Mouse (Mus musculus) neural tube, embryonic 12.5 days (tissue): ENCODE measurements around the gene Csrp1. TPM values are rescaled to one million over a fixed set of nuclear protein-coding genes. Genes with fewer than 3 reads are reported as not detected.

Experiments used
- ATAC-seq: fragments of 200-750 bp; cut with Nextera tagmentation; 2 replicates; pipeline ENCODE4 v1.8.0; 2017; ENCODE audit warnings: low read depth, mild to moderate bottlenecking, moderate TSS enrichment, moderate library complexity; ENCODE audit not compliant: low FRiP score
- H3K27ac ChIP-seq: fragments of 300-500 bp; sonication (generic); 2 replicates; pipeline ENCODE4 v1.5.1; 2016
- H3K27me3 ChIP-seq: fragments of 300-500 bp; sonication (generic); replicated peaks from 2 replicates; pipeline ENCODE4 v1.6.1; 2016; ENCODE audit warnings: mild to moderate bottlenecking
- H3K36me3 ChIP-seq: fragments of 300-500 bp; sonication (generic); 2 replicates; pipeline ENCODE4 v1.6.1; 2016; ENCODE audit warnings: mild to moderate bottlenecking
- H3K4me1 ChIP-seq: fragments of 300-500 bp; sonication (generic); 2 replicates; pipeline ENCODE4 v1.6.1; 2016
- H3K4me2 ChIP-seq: fragments of 300-500 bp; sonication (generic); replicated peaks from 2 replicates; pipeline ENCODE4 v1.6.1; 2016; ENCODE audit warnings: mild to moderate bottlenecking
- H3K4me3 ChIP-seq: fragments of 300-500 bp; sonication (generic); 2 replicates; pipeline ENCODE4 v1.5.1; 2016
- H3K9ac ChIP-seq: fragments of 300-500 bp; sonication (generic); 2 replicates; pipeline ENCODE4 v1.6.1; 2016; ENCODE audit warnings: mild to moderate bottlenecking
- H3K9me3 ChIP-seq: fragments of 300-500 bp; sonication (generic); 2 replicates; pipeline ENCODE4 v1.6.1; 2016; ENCODE audit warnings: mild to moderate bottlenecking
- WGBS: fragments of 180-500 bp; shearing (Covaris S2); methylation state at CpG from one replicate; pipeline ENCODE4 v1.1.7; 2016; 5-methylcytosine and 5-hydroxymethylcytosine counted together
- polyA plus RNA-seq: library from polyadenylated mRNA; unstranded; fragments of >200 nt; fragmentation: Nextera tagmentation; extraction: Ambion mirVana; gene quantifications from 2 replicates; pipeline ENCODE4 v1.2.1, GENCODE M21; 2016

Gene Csrp1
- polyA plus RNA-seq, 1 experiment from 2014 or later, result 44.9 TPM

- Histone ChIP-seq H3K27me3 (peaks cover 14% of the 10 kb centered on the region; the same call in 1 of the 2 replicates), H3K4me1 (peaks cover 20% of the 10 kb centered on the region), H3K4me2 (peak overlapping the region; percentile 68), H3K9me3 (no peaks in the 10 kb centered on the region), H3K9ac (peak overlapping the region; percentile 44), H3K4me3 (peak overlapping the region; percentile 29), H3K36me3 (no peaks in the 10 kb centered on the region), H3K27ac (no peak overlapping the region)
- peak; percentile 76 for ATAC-seq
- WGBS, result 2% methylated on average over 29 of the region's 29 CpGs
These were observed 20.7 kb upstream of the Csrp1 start for GRCm38 (mm10) chr1:135698996-135699705.

GRCm38 (mm10) chr1:135699892-135700291, 20.0 kb upstream of the Csrp1 start:
- H3K9ac ChIP-seq, result no peak overlapping the region
- H3K27ac ChIP-seq, result no peak overlapping the region
- peak overlapping the region; percentile 68; the same call in 1 of the 2 replicates for H3K4me2 ChIP-seq
- no peaks in the 10 kb centered on the region for H3K9me3 ChIP-seq
- peaks cover 20% of the 10 kb centered on the region for H3K4me1 ChIP-seq
- 49% methylated on average over 2 of the region's 2 CpGs for WGBS
- no peak overlapping the region for H3K4me3 ChIP-seq
- peaks cover 14% of the 10 kb centered on the region; the same call in 1 of the 2 replicates for H3K27me3 ChIP-seq
- ATAC-seq, result no peak
- H3K36me3 ChIP-seq, result no peaks in the 10 kb centered on the region

GRCm38 (mm10) chr1:135700605-135701004, 19.3 kb upstream of the Csrp1 start:
- ATAC-seq, result 0 out of 2 replicates have a peak, but pooled peaks have one; percentile 21
- H3K9me3 ChIP-seq, result no peaks in the 10 kb centered on the region
- no peak overlapping the region for H3K9ac ChIP-seq
- 2% methylated on average over 7 of the region's 7 CpGs for whole genome bisulfite sequencing
- no peak overlapping the region for H3K4me3 ChIP-seq
- H3K27ac ChIP-seq, result no peak overlapping the region
- peaks cover 20% of the 10 kb centered on the region for H3K4me1 ChIP-seq
- peaks cover 14% of the 10 kb centered on the region; the same call in 1 of the 2 replicates for H3K27me3 ChIP-seq
- H3K36me3 ChIP-seq, result no peaks in the 10 kb centered on the region
- H3K4me2 ChIP-seq, result no peak overlapping the region

- Histone ChIP-seq H3K36me3 (no peaks in the 10 kb centered on the region), H3K4me3 (no peak overlapping the region), H3K27ac (no peak overlapping the region), H3K4me2 (no peak overlapping the region), H3K4me1 (peaks cover 20% of the 10 kb centered on the region), H3K9me3 (no peaks in the 10 kb centered on the region), H3K27me3 (peaks cover 14% of the 10 kb centered on the region; the same call in 1 of the 2 replicates), H3K9ac (no peak overlapping the region)
- ATAC-seq, result no peak
- WGBS, result 52% methylated on average over 3 of the region's 3 CpGs
These were observed 18.5 kb upstream of the Csrp1 start for GRCm38 (mm10) chr1:135701314-135701713.

GRCm38 (mm10) chr1:135702722-135703121, 17.1 kb upstream of the Csrp1 start:
- Histone ChIP-seq H3K4me3 (no peak overlapping the region), H3K36me3 (no peaks in the 10 kb centered on the region), H3K4me1 (peaks cover 17% of the 10 kb centered on the region), H3K27me3 (peaks cover 9% of the 10 kb centered on the region; the same call in 1 of the 2 replicates), H3K4me2 (no peak overlapping the region), H3K9me3 (no peaks in the 10 kb centered on the region), H3K27ac (no peak overlapping the region), H3K9ac (no peak overlapping the region)
- ATAC-seq, result no peak
- WGBS, result 80% methylated on average over 2 of the region's 2 CpGs

- WGBS, result 64% methylated on average over 3 of the region's 3 CpGs
These were observed 15.5 kb upstream of the Csrp1 start for GRCm38 (mm10) chr1:135704317-135704821.

GRCm38 (mm10) chr1:135708369-135708768, 11.5 kb upstream of the Csrp1 start:
- Histone ChIP-seq H3K4me3 (no peak overlapping the region), H3K27me3 (no peaks in the 10 kb centered on the region), H3K4me1 (no peaks in the 10 kb centered on the region), H3K9ac (no peak overlapping the region), H3K36me3 (no peaks in the 10 kb centered on the region), H3K4me2 (peak overlapping the region; percentile 40), H3K9me3 (no peaks in the 10 kb centered on the region), H3K27ac (no peak overlapping the region)
- WGBS, result 53% methylated on average over 4 of the region's 4 CpGs
- no peak for ATAC-seq

More at GRCm38 (mm10) chr1:135704317-135704821, 15.5 kb upstream of the Csrp1 start:
- Histone ChIP-seq H3K27me3 (peaks cover 2% of the 10 kb centered on the region; the same call in 1 of the 2 replicates), H3K4me1 (peaks cover 3% of the 10 kb centered on the region; the same call in 1 of the 2 replicates), H3K36me3 (no peaks in the 10 kb centered on the region), H3K9me3 (no peaks in the 10 kb centered on the region), H3K27ac (no peak overlapping the region), H3K4me3 (no peak overlapping the region), H3K4me2 (no peak overlapping the region), H3K9ac (no peak overlapping the region)
- ATAC-seq, result no peak

GRCm38 (mm10) chr1:135711126-135711525, 8.7 kb upstream of the Csrp1 start:
- Histone ChIP-seq H3K27ac (no peak overlapping the region), H3K4me1 (no peaks in the 10 kb centered on the region), H3K27me3 (no peaks in the 10 kb centered on the region), H3K4me2 (no peak overlapping the region), H3K4me3 (no peak overlapping the region), H3K36me3 (no peaks in the 10 kb centered on the region), H3K9me3 (no peaks in the 10 kb centered on the region), H3K9ac (no peak overlapping the region)
- ATAC-seq, result no peak
- 49% methylated on average over 7 of the region's 7 CpGs for WGBS

GRCm38 (mm10) chr1:135714028-135714815, 5.6 kb upstream of the Csrp1 start:
- Histone ChIP-seq H3K27me3 (no peaks in the 10 kb centered on the region), H3K4me1 (no peaks in the 10 kb centered on the region), H3K9ac (no peak overlapping the region), H3K9me3 (no peaks in the 10 kb centered on the region), H3K36me3 (no peaks in the 10 kb centered on the region), H3K4me2 (no peak overlapping the region), H3K4me3 (no peak overlapping the region), H3K27ac (no peak overlapping the region)
- ATAC-seq, result no peak
- WGBS, result 82% methylated on average over 9 of the region's 9 CpGs

- no peak overlapping the region for H3K27ac ChIP-seq
- no peaks in the 10 kb centered on the region for H3K4me1 ChIP-seq
- ATAC-seq, result no peak
- WGBS, result 67% methylated on average over 3 of the region's 3 CpGs
- H3K9me3 ChIP-seq, result no peaks in the 10 kb centered on the region
- H3K4me2 ChIP-seq, result no peak overlapping the region
- no peak overlapping the region for H3K4me3 ChIP-seq
- no peaks in the 10 kb centered on the region for H3K36me3 ChIP-seq
- no peaks in the 10 kb centered on the region for H3K27me3 ChIP-seq
- no peak overlapping the region for H3K9ac ChIP-seq
These were observed 4.8 kb upstream of the Csrp1 start for GRCm38 (mm10) chr1:135714901-135715609.

- H3K27me3 ChIP-seq, result no peaks in the 10 kb centered on the region
- no peak overlapping the region for H3K27ac ChIP-seq
- H3K36me3 ChIP-seq, result no peaks in the 10 kb centered on the region
- no peaks in the 10 kb centered on the region for H3K9me3 ChIP-seq
- peak; percentile 58; the same call in 1 of the 2 replicates for ATAC-seq
- WGBS, result 22% methylated on average over 9 of the region's 9 CpGs
- no peak overlapping the region for H3K4me2 ChIP-seq
- H3K9ac ChIP-seq, result no peak overlapping the region
- H3K4me3 ChIP-seq, result no peak overlapping the region
- H3K4me1 ChIP-seq, result no peaks in the 10 kb centered on the region
These were observed 375 bp upstream of the Csrp1 start for GRCm38 (mm10) chr1:135719486-135719885.

GRCm38 (mm10) chr1:135723016-135723415, 3.2 kb downstream of the Csrp1 start:
- no peak overlapping the region for H3K4me2 ChIP-seq
- WGBS, result 41% methylated on average over 1 of the region's 1 CpGs
- H3K27me3 ChIP-seq, result no peaks in the 10 kb centered on the region
- no peak for ATAC-seq
- H3K9ac ChIP-seq, result no peak overlapping the region
- no peaks in the 10 kb centered on the region for H3K9me3 ChIP-seq
- no peaks in the 10 kb centered on the region for H3K36me3 ChIP-seq
- 0 out of 2 replicates have a peak, but pooled peaks cover under 1% of the 10 kb centered on the region for H3K4me1 ChIP-seq
- no peak overlapping the region for H3K4me3 ChIP-seq
- H3K27ac ChIP-seq, result no peak overlapping the region
